Mouse (Mus musculus) limb, embryonic 10.5 days (tissue): ENCODE data around the gene Clrn3. TPM values are rescaled to one million over a fixed set of nuclear protein-coding genes. Genes with fewer than 3 reads are reported as not detected.

Experiments
- DNase-seq: peaks from one replicate; pipeline ENCODE4 v3.0.0-alpha.2; 2017; ENCODE audit warnings: low spot score
- H3K27ac ChIP-seq: fragments of 300-500 bp; sonication (generic); 2 replicates; pipeline ENCODE4 v1.5.1; 2016; ENCODE audit warnings: mild to moderate bottlenecking
- H3K27me3 ChIP-seq: fragments of 300-500 bp; sonication (generic); 2 replicates; pipeline ENCODE4 v1.6.1; 2016; ENCODE audit warnings: low read depth, mild to moderate bottlenecking; ENCODE audit not compliant: poor library complexity, severe bottlenecking
- H3K36me3 ChIP-seq: fragments of 300-500 bp; sonication (generic); 2 replicates; pipeline ENCODE4 v1.6.1; 2016; ENCODE audit warnings: mild to moderate bottlenecking, moderate library complexity
- H3K4me1 ChIP-seq: fragments of 300-500 bp; sonication (generic); 2 replicates; pipeline ENCODE4 v1.6.1; 2016
- H3K4me3 ChIP-seq: fragments of 300-500 bp; sonication (generic); 2 replicates; pipeline ENCODE4 v1.5.1; 2016; ENCODE audit warnings: mild to moderate bottlenecking, moderate library complexity
- H3K9me3 ChIP-seq: fragments of 300-500 bp; sonication (generic); replicated peaks from 2 replicates; pipeline ENCODE4 v1.6.1; 2016; ENCODE audit warnings: mild to moderate bottlenecking
- WGBS: fragments of 180-500 bp; shearing (Covaris S2); methylation state at CpG from one replicate; pipeline ENCODE4 v1.1.7; 2016; 5-methylcytosine and 5-hydroxymethylcytosine counted together
- polyA plus RNA-seq: library from polyadenylated mRNA; unstranded; fragments of >200 nt; fragmentation: Nextera tagmentation; extraction: Ambion mirVana; gene quantifications from 2 replicates; pipeline ENCODE4 v1.2.1, GENCODE M21; 2016

Gene Clrn3
- polyA plus RNA-seq, 1 experiment from 2014 or later: not detected

- H3K4me1 ChIP-seq: no peaks in the 10 kb centered on the region
- no peaks in the 10 kb centered on the region for H3K9me3 ChIP-seq
- no peaks in the 10 kb centered on the region for H3K27me3 ChIP-seq
- no peak overlapping the region for H3K4me3 ChIP-seq
- no peak overlapping the region for H3K27ac ChIP-seq
- H3K36me3 ChIP-seq: no peaks in the 10 kb centered on the region
- 60% methylated on average over 3 of the region's 3 CpGs for WGBS
- DNase-seq: no peak
These were observed 33.2 kb downstream of the Clrn3 start for GRCm38 (mm10) chr7:135495303-135495702.

DNA sequence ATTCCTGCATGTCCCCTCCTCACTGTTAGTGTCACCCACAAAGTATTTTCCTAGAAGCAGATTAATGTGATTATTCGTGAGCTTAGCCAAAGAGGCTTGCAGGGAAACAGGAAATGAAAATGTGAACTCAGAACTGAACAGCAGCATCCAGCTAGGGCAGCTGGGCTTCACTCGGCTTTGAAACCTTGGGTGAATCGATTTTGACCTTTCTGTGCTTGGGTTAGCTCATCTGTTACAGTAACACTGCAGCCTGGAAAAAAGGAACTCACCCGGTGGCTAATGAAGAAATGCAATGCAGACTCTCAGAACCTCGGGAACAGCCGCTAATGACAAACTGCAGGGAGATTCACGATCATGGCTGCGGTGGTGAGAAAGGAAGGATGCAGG, 38.0 kb downstream of the Clrn3 start:
- Histone ChIP-seq H3K4me3 (no peak overlapping the region), H3K27me3 (peaks cover 17% of the 10 kb centered on the region; the same call in 1 of the 2 replicates), H3K36me3 (no peaks in the 10 kb centered on the region), H3K9me3 (no peaks in the 10 kb centered on the region), H3K27ac (no peak overlapping the region), H3K4me1 (peaks cover 9% of the 10 kb centered on the region)
- no peak for DNase-seq
- 64% methylated on average over 8 of the region's 8 CpGs for WGBS

DNA sequence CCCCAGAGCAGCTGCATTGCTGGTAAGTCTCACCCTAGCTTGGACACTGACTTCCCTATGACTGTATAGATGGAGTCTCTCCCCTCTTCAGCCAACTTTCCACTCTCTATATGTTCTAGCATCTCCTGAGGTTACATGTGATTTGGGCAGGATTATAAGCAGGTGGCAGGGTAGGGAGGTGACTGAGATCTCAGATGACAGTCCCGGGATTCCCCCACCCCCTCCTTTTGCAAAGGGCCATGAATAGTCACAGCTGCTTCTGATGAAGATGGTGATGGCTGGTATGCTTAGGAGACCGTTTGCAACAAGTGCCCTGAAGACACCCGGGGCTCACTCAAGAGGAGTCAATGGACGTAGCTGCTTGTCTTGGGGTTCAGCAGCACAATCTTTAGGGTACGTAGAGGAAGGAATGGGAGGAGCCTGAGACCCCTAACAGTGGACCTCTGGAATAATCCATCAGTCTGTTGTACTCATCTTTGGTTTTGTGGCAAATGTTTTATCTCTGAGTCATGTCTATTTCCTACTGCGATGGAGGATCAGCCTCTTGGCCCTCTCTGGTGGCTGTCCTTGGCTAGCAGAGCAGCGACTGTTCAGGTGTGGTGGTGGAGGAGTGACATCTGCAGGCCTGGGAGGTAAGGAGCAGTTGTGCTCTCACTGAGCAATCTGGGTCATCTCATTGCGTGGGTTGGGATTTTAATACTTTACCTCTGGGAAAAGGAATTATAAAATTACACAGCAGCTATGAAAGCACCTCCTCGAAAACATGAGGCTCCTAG, 38.5 kb downstream of the Clrn3 start:
- H3K27ac ChIP-seq: no peak overlapping the region
- peaks cover 22% of the 10 kb centered on the region; the same call in 1 of the 2 replicates for H3K27me3 ChIP-seq
- H3K36me3 ChIP-seq: no peaks in the 10 kb centered on the region
- peaks cover 15% of the 10 kb centered on the region for H3K4me1 ChIP-seq
- DNase-seq: no peak
- 89% methylated on average over 9 of the region's 9 CpGs for WGBS
- no peaks in the 10 kb centered on the region for H3K9me3 ChIP-seq
- no peak overlapping the region for H3K4me3 ChIP-seq

GRCm38 (mm10) chr7:135488214-135488810, 40.1 kb downstream of the Clrn3 start:
- H3K4me1 ChIP-seq: peaks cover 26% of the 10 kb centered on the region
- DNase-seq: peak; percentile 63
- no peak overlapping the region for H3K4me3 ChIP-seq
- no peaks in the 10 kb centered on the region for H3K9me3 ChIP-seq
- H3K36me3 ChIP-seq: no peaks in the 10 kb centered on the region
- WGBS: 70% methylated on average over 6 of the region's 6 CpGs
- peaks cover 38% of the 10 kb centered on the region; the same call in 1 of the 2 replicates for H3K27me3 ChIP-seq
- no peak overlapping the region for H3K27ac ChIP-seq

GRCm38 (mm10) chr7:135487423-135487822, 41.0 kb downstream of the Clrn3 start:
- Histone ChIP-seq H3K9me3 (no peaks in the 10 kb centered on the region), H3K27ac (no peak overlapping the region), H3K27me3 (peaks cover 45% of the 10 kb centered on the region; the same call in 1 of the 2 replicates), H3K4me1 (peaks cover 26% of the 10 kb centered on the region), H3K36me3 (no peaks in the 10 kb centered on the region), H3K4me3 (no peak overlapping the region)
- WGBS: 23% methylated on average over 4 of the region's 4 CpGs
- DNase-seq: peak; percentile 80

GRCm38 (mm10) chr7:135486645-135487382, 41.6 kb downstream of the Clrn3 start:
- DNase-seq: no peak
- peaks cover 51% of the 10 kb centered on the region for H3K27me3 ChIP-seq
- WGBS: 56% methylated on average over 10 of the region's 10 CpGs
- H3K4me1 ChIP-seq: peaks cover 26% of the 10 kb centered on the region
- H3K9me3 ChIP-seq: no peaks in the 10 kb centered on the region
- H3K36me3 ChIP-seq: no peaks in the 10 kb centered on the region
- H3K4me3 ChIP-seq: no peak overlapping the region
- H3K27ac ChIP-seq: no peak overlapping the region

DNA sequence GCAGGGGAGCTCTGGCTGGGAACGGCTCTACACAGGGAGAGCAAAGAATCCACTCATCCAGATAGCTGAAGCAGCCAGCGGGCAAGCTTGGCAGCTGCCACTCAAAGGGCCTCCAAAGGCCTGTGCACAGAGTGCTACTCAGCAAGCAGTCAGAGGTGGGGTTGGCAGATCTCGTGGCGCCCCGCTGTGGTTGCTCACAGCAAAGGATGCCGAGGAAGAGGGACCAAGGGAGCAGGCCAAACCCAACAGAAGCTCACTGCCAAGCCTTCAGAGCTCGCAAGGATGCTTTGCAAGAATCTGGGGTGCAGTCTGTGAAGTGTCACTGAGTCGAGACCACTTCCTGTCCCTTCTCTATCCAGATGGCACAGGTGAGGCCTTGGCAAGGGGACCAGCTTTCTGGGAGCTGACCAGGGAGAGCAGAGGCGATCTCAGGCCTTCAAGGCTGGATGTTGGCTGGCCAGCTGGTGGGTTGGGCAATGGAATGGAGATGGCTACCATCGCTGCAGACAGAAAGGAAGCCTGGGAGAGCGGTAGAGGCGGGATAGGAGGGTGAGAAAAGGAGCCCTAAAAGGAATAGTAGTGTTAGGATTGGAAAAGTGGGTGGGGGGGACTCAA, 42.6 kb downstream of the Clrn3 start:
- 13% methylated on average over 12 of the region's 12 CpGs for WGBS
- Histone ChIP-seq H3K27me3 (peaks cover 60% of the 10 kb centered on the region), H3K9me3 (no peaks in the 10 kb centered on the region), H3K27ac (no peak overlapping the region), H3K36me3 (no peaks in the 10 kb centered on the region), H3K4me3 (no peak overlapping the region), H3K4me1 (peaks cover 26% of the 10 kb centered on the region)
- DNase-seq: peak; percentile 57

GRCm38 (mm10) chr7:135485116-135485795, 43.2 kb downstream of the Clrn3 start:
- Histone ChIP-seq H3K4me3 (no peak overlapping the region), H3K9me3 (no peaks in the 10 kb centered on the region), H3K36me3 (no peaks in the 10 kb centered on the region), H3K4me1 (peaks cover 26% of the 10 kb centered on the region), H3K27me3 (peaks cover 66% of the 10 kb centered on the region), H3K27ac (no peak overlapping the region)
- no peak for DNase-seq
- 2% methylated on average over 10 of the region's 10 CpGs for WGBS

DNA sequence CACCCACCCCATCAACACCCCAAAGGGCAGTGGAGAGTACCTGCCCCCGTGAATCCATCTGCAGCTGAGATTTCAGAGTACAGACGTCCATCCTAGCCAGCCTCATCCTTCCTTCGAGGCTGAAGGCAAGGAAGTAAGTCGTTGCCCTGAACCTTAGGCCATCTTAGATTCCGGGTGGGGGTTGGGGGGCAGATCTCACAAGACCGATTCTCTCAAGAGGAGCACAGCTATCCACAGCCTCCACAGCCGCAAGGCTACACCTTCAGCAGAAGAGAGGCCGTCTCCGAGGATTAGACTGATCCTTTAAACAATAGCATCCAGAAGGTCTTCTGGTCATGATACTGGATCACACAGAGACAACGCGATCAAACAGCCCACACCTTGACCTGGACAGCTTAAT, 44.1 kb downstream of the Clrn3 start:
- 50% methylated on average over 11 of the region's 11 CpGs for WGBS
- H3K27me3 ChIP-seq: peaks cover 66% of the 10 kb centered on the region
- H3K36me3 ChIP-seq: no peaks in the 10 kb centered on the region
- H3K27ac ChIP-seq: no peak overlapping the region
- H3K9me3 ChIP-seq: no peaks in the 10 kb centered on the region
- H3K4me1 ChIP-seq: peaks cover 26% of the 10 kb centered on the region
- DNase-seq: no peak
- H3K4me3 ChIP-seq: no peak overlapping the region

- peaks cover 26% of the 10 kb centered on the region for H3K4me1 ChIP-seq
- no peaks in the 10 kb centered on the region for H3K36me3 ChIP-seq
- H3K9me3 ChIP-seq: no peaks in the 10 kb centered on the region
- DNase-seq: no peak
- 53% methylated on average over 6 of the region's 6 CpGs for WGBS
- peaks cover 66% of the 10 kb centered on the region for H3K27me3 ChIP-seq
- H3K27ac ChIP-seq: no peak overlapping the region
- no peak overlapping the region for H3K4me3 ChIP-seq
These were observed 44.7 kb downstream of the Clrn3 start for GRCm38 (mm10) chr7:135483751-135484150.

DNA sequence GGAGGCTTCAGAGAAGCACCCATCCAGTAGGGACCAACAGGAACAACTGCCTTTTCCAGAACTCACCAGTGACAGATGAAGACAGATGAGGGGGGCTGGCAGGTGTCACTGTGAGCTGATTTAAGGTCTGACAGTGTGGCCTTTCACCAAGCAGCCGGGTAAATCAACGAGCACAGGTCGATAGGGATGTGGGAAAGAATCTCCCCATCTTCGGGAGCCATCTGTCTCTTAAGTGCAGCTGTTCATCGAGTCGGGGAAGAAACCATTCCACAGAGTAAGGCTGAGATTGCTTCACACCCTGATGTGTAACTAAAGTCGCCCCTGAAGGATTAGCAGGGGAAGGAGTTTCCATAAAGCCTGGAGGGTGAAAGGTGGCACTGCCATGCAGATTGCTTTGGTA, 47.3 kb downstream of the Clrn3 start:
- DNase-seq: no peak
- peaks cover 54% of the 10 kb centered on the region for H3K27me3 ChIP-seq
- WGBS: 14% methylated on average over 7 of the region's 7 CpGs

GRCm38 (mm10) chr7:135479912-135480311, 48.5 kb downstream of the Clrn3 start:
- 84% methylated on average over 6 of the region's 6 CpGs for WGBS
- Histone ChIP-seq H3K4me3 (no peak overlapping the region), H3K9me3 (no peaks in the 10 kb centered on the region), H3K27ac (no peak overlapping the region), H3K27me3 (peaks cover 44% of the 10 kb centered on the region), H3K4me1 (peaks cover 19% of the 10 kb centered on the region), H3K36me3 (no peaks in the 10 kb centered on the region)
- DNase-seq: no peak

More for the DNA sequence above, 47.3 kb downstream of the Clrn3 start:
- Histone ChIP-seq H3K4me3 (no peak overlapping the region), H3K9me3 (no peaks in the 10 kb centered on the region), H3K36me3 (no peaks in the 10 kb centered on the region), H3K4me1 (peaks cover 32% of the 10 kb centered on the region), H3K27ac (no peak overlapping the region)
